Mouse (Mus musculus) liver, adult 2 months (tissue): ENCODE measurements around the gene N4bp1.

Experiments used
- CTCF ChIP-seq: fragments of 200-500 bp; IDR thresholded peaks from 2 replicates; pipeline ENCODE4 v1.5.1; 2011; ENCODE audit warnings: low read depth, low read length, control low read depth
- POLR2A ChIP-seq: fragments of 200-500 bp; IDR thresholded peaks from 2 replicates; pipeline ENCODE4 v1.6.1; 2011; ENCODE audit warnings: low read length, control low read depth; ENCODE audit not compliant: insufficient read depth; ENCODE audit errors: extremely low read depth

- TF ChIP-seq CTCF = no peak
- no peak for TF ChIP-seq POLR2A
Measured at GRCm38 (mm10) chr8:86826538-86826937, 58.5 kb downstream of the N4bp1 start.
